Mouse (Mus musculus) kidney, adult 8-10 months (tissue): Measurements from ENCODE around the gene Olfr1254.

Source experiments
- DNase-seq, 2 experiments: peaks; one replicate each; pipeline ENCODE4 v3.0.0; 2022

The Olfr1254 gene

DNA sequence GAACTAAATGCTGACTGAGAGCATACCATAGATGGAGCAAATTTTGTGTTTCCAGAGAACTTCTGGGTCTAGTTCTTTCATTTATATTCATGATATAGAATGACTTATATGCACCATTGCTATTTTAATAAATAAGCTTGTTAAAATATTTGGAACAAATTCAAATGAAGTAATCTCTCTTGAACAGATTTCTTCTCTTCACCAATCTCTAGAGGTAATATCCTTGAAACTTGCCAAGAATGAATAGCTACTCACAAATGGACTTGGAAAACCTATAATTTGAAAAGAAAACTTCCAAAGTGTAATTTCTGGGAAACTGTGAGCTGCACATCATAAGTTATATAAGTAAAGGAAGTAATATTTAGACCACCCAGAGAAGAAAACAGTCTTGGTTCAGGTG is at the start of gene Olfr1254:
Gene Olfr1254 (minus strand): TSS at position 101 of the 400 bp plus-strand sequence.
- no peak for DNase-seq

DNA sequence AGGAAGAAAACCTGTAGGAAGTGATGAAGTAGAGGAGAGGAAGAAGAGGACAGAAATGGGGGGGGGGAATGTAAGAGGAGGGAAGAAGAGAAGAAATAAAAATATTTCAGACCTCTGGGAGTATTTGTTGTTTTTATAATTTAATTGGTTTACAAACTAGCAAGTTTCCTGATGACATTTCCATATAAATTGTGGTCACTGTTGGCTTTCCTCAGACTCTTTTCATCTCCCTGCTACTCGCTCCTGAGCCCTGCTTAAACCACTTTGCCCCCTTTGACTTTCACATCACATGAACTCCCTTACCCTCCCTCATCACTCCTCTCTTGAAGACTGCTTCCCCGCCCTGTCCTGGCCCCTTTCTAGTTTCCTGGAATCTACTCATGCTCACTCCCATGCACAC is 48.0 kb upstream of the Olfr1254 start, which contains the start of gene Olfr1256:
Gene Olfr1256 (minus strand): TSS at position 101 of the 400 bp plus-strand sequence.
- DNase-seq: no peak

DNA sequence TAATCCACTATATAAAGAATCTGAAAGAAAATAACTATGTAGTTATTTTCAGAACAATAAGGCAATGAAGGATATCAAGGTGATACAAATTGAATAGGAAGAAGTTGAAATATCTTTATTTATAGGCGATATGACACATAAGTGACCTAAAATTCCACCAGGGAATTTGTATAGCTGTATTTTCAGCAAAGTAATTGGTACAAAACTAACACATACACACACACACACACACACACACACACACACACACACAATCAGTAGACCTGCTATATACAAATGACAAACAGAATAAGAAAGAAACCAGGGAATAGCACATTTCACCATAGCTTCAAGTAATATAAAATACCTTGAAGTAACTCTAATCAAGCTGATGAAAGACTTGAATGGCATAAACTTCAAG is 26.8 kb upstream of the Olfr1254 start:
- DNase-seq: no peak

DNA sequence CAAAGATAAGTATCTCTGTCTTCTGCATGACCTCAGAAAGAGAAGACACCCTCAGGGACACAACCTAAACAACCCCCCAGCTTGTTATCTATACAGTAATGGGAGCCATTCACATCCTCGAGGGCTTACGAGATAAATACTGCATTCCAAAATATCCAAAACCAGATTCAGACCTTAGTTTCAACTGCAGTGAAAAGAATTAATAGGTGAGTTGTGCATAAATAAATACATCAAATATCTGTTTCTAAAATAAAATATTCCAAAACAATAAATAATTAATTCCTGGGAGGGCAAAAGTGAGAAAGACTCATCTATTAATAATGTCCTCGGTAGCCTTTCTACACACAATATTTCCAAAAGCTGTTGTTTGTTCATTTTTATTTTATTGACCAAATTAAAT is 18.3 kb upstream of the Olfr1254 start, which contains the start of gene Olfr1255:
Gene Olfr1255 (plus strand): TSS at position 301 of the 400 bp plus-strand sequence.
- no peak for DNase-seq

DNA sequence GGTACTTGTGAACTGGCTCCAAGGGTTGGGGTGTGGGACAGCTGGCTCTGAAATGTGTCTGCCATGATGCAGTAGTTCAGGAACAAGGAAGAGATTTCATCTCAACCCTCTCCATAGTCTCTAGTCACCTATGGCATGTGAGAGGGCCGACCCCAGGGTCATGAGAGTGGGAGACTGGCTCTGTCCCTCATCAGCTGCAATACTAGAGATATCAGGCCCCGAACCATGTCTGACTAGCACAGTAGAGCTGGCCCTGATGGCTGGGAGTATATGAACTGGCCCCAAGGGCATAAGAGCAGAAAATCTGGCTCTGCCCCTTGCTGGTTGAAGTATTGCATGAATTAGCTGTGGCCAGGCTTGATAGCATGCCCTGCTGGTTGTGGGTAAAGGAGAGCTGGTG is 17.3 kb upstream of the Olfr1254 start:
- no peak for DNase-seq

DNA sequence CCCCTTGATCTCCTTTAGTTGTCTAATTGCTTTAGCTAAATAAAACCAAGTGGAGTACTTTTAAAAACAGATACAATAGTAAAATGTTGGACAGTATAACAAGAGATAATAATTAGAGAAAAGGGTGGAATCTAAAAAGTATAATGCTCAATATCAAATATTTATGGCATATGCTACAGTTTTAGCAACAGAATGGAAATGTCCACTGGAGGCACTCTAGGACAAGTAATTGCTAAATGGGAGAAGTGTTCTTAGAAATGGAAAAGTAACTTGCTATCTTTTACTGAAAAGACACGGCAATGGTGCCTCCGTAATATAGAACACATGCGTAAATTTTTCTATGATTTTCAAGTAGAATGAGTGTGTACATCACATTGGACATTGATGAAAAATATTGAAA is 6.2 kb upstream of the Olfr1254 start:
- DNase-seq: no peak

DNA sequence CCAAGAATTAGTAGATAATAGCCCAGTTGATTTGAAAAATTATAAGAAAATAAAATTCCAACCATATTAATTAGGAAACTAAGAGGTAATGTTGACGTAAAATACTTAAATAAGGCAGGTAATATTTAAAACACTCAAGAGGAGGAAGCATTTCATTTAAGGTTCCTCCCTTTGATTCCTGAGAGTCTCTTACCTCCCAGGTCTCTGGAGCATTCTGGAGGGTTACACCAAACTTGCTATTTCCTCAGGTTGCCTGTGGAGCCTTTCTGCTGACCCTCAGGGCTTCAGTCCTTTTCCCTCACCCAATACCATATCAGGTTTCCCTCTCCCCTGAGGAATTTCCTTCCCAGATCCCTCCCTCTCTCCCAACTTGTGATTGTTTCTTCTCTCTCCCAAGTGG is 36.4 kb downstream of the Olfr1254 start, which contains the start of gene Olfr1253:
Gene Olfr1253 (minus strand): TSS at position 101 of the 400 bp plus-strand sequence.
- no peak for DNase-seq
